Mouse (Mus musculus) MEL (cell line): ENCODE data around the gene Rassf5.

Source experiments
- BHLHE40 ChIP-seq: IDR thresholded peaks from 2 replicates; pipeline ENCODE4 v1.6.1; 2012; ENCODE audit warnings: low read depth, mild to moderate bottlenecking, inconsistent platforms, low read length, improper control_type of control experiment, borderline replicate concordance
- CHD1 ChIP-seq: IDR thresholded peaks from 2 replicates; pipeline ENCODE4 v1.6.1; 2012; ENCODE audit warnings: low read depth, mild to moderate bottlenecking, inconsistent platforms, low read length, improper control_type of control experiment
- CTCF ChIP-seq, 3 experiments: IDR thresholded peaks in 2 of 3; conservative IDR thresholded peaks in 1 of 3; 2 replicates each; pipeline ENCODE4 v1.5.1; 2011 to 2012; ENCODE audit warnings: low read length in 3 of 3, low read depth in 2 of 3, mild to moderate bottlenecking in 2 of 3, improper control_type of control experiment in 1 of 3, inconsistent platforms in 1 of 3, mixed read lengths in 1 of 3, moderate library complexity in 1 of 3; ENCODE audit not compliant: control insufficient read depth in 1 of 3, insufficient read depth in 1 of 3, poor library complexity in 1 of 3, severe bottlenecking in 1 of 3
- ELF1 ChIP-seq: IDR thresholded peaks from 2 replicates; pipeline ENCODE4 v1.6.1; 2014; ENCODE audit warnings: low read depth, mild to moderate bottlenecking, inconsistent platforms, low read length, improper control_type of control experiment, moderate library complexity
- EP300 ChIP-seq, 2 experiments: IDR thresholded peaks; 2 replicates each; pipeline ENCODE4 v1.6.1; 2011; ENCODE audit warnings: improper control_type of control experiment in 2 of 2, low read length in 2 of 2, low read depth in 1 of 2, mild to moderate bottlenecking in 1 of 2
- KAT2A ChIP-seq: conservative IDR thresholded peaks from 2 replicates; pipeline ENCODE4 v1.6.1; 2012; ENCODE audit warnings: low read depth, low read length, improper control_type of control experiment, inconsistent platforms
- MYC ChIP-seq: IDR thresholded peaks from 2 replicates; pipeline ENCODE4 v1.6.1; 2011; ENCODE audit warnings: low read depth, mild to moderate bottlenecking, low read length, improper control_type of control experiment, moderate library complexity
- POLR2A ChIP-seq, 2 experiments: IDR thresholded peaks; 2 replicates each; pipeline ENCODE4 v1.6.1; 2011 to 2012; ENCODE audit warnings: low read length in 2 of 2, mild to moderate bottlenecking in 2 of 2, control low read depth in 1 of 2, improper control_type of control experiment in 1 of 2, low read depth in 1 of 2, moderate library complexity in 1 of 2; ENCODE audit not compliant: control insufficient read depth in 1 of 2, insufficient read depth in 1 of 2, poor library complexity in 1 of 2
- POLR2AphosphoS5 ChIP-seq: IDR thresholded peaks from 2 replicates; pipeline ENCODE4 v1.6.1; 2012; ENCODE audit warnings: low read depth, borderline replicate concordance, mild to moderate bottlenecking, inconsistent platforms, low read length, moderate library complexity, mixed read lengths
- TCF12 ChIP-seq: IDR thresholded peaks from 2 replicates; pipeline ENCODE4 v1.6.1; 2014; ENCODE audit warnings: low read depth, mild to moderate bottlenecking, inconsistent platforms, low read length, improper control_type of control experiment, moderate library complexity
- ZC3H11A ChIP-seq: IDR thresholded peaks from 2 replicates; pipeline ENCODE4 v1.6.1; 2012; ENCODE audit warnings: low read depth, mild to moderate bottlenecking, inconsistent platforms, low read length, improper control_type of control experiment

DNA sequence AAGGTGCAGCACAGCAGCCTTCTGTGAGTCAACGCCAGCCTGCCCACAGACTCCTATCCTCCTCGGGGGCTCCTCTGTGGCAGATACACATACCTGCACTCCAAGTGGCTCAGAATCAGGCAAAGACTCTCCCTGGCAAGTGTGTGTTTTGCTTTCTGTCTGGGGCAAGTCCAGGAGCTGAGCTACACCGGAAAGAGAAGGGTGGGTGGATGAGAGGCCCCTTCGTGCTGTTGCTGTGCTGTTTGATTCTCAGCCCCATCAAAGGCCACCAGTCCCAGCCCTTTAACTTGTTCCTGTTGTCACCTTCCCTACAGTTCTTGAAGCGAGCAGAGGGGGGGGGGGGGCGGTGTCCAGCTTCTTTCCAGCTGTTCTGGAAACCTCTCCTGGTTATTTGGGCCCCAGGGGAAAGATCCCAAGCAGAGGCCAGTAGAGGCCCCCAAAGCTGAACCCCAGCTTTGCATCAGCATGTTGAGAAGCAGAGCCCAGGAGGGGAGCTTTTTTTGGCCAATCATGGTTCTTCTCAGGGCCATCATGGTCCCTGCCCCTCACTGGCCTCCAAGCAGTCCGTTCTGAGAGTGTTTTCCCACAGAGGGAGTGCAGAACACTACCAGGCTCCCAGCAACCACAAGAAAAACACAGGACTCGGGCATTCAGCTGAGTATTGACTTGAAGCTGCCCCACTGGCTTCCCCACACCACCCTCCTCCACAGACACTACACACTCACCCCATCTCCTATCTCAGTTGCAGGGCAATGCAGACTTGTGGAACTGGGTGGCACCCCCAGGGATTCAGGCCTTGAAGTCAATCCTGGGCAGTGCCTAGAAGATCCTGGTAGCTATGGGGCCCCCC is 33.8 kb upstream of the Rassf5 start:
- TF ChIP-seq CTCF (IDR thresholded peaks at IDR 0.05 in 2 of 3, conservative IDR thresholded peaks at IDR 0.05 in 1 of 3; ENCODE audit: control insufficient read depth in 1 of 3, insufficient read depth in 1 of 3, low read depth in 2 of 3, low read length in 3 of 3, poor library complexity in 1 of 3, severe bottlenecking in 1 of 3) (no peak), POLR2A (IDR thresholded peaks at IDR 0.05; ENCODE audit: control insufficient read depth in 1 of 2, insufficient read depth in 1 of 2, low read depth in 1 of 2, low read length in 2 of 2, poor library complexity in 1 of 2) (no peak), BHLHE40 (no peak), ELF1 (no peak), POLR2AphosphoS5 (no peak), CHD1 (no peak), EP300 (IDR thresholded peaks at IDR 0.05; ENCODE audit: low read depth in 1 of 2, low read length in 2 of 2) (no peak), KAT2A (no peak), ZC3H11A (no peak), TCF12 (no peak), MYC (no peak)
